Mouse (Mus musculus) erythroblast, embryonic 14.5 days (primary cell): ENCODE measurements around the gene Fgf3. TPM values are rescaled to one million over a fixed set of nuclear protein-coding genes. Genes with fewer than 3 reads are reported as not detected.

Source experiments
- H3K27me3 ChIP-seq: 2 replicates; pipeline ENCODE4 v1.6.1; 2012; ENCODE audit warnings: inconsistent platforms; ENCODE audit not compliant: control insufficient read depth
- H3K36me3 ChIP-seq: 2 replicates; pipeline ENCODE4 v1.6.1; 2012; ENCODE audit warnings: mild to moderate bottlenecking, inconsistent platforms; ENCODE audit not compliant: control insufficient read depth
- H3K4me1 ChIP-seq: 2 replicates; pipeline ENCODE4 v1.6.1; 2012; ENCODE audit warnings: inconsistent platforms; ENCODE audit not compliant: control insufficient read depth
- H3K4me3 ChIP-seq: replicated peaks from 2 replicates; pipeline ENCODE3; 2012; ENCODE audit warnings: moderate library complexity, mild to moderate bottlenecking, inconsistent platforms
- H3K9me3 ChIP-seq: 2 replicates; pipeline ENCODE4 v1.6.1; 2012; ENCODE audit warnings: low read length, inconsistent platforms, mixed read lengths; ENCODE audit not compliant: control insufficient read depth
- GATA1 ChIP-seq: IDR thresholded peaks from 2 replicates; pipeline ENCODE4 v1.6.1; 2012; ENCODE audit warnings: low read length, inconsistent platforms, mixed read lengths
- TAL1 ChIP-seq: IDR thresholded peaks from 3 replicates; pipeline ENCODE4 v1.6.1; 2012; ENCODE audit warnings: low read length, inconsistent platforms, mixed read lengths
- polyA plus RNA-seq: library from polyadenylated mRNA; stranded (reverse); fragments of >175 nt; gene quantifications from 2 replicates; pipeline ENCODE4 v1.2.3, GENCODE M21; 2012

The Fgf3 gene
- polyA plus RNA-seq, result 0.02 TPM in 2 replicates

DNA sequence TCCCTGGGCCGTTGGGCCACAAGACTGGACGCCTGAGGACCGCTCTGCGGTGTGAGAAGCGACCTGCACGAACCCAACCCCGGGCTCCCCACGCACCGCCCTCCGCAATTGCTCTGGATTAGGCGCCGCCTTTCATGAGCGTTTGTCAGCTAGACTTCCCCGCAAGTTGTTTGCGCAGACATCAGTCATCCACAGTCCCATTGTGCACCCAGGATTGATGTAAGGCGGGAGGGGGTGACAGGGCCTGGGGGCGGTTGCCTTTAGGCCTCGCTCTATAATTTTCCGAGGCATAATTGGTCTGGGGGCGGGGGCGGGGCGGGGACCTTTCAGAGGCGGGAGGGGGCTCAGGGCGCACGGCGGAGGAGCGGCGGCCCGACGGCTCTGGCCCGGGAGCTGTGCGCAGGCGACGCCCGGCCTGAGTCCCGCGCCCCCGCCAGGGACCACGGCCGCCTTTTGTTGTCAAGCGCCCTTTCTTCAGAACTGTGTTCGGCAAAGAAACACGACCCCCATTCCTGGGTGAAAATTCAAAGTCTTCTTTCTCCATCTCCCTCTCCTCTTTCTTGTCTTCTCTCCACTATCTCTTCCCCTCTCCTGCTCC lies at the start of gene Fgf3:
Gene Fgf3 (plus strand): TSS at position 193 of the 598 bp plus-strand sequence.
- Histone ChIP-seq H3K4me1 (peaks cover 1% of the 10 kb centered on the region; the same call in 1 of the 2 replicates), H3K4me3 (no peak within 1 kb of the TSS), H3K36me3 (no peaks in the 10 kb centered on the region), H3K27me3 (peaks cover 83% of the 10 kb centered on the region), H3K9me3 (peaks cover 2% of the 10 kb centered on the region; the same call in 1 of the 2 replicates)
- no peak for TF ChIP-seq GATA1

DNA sequence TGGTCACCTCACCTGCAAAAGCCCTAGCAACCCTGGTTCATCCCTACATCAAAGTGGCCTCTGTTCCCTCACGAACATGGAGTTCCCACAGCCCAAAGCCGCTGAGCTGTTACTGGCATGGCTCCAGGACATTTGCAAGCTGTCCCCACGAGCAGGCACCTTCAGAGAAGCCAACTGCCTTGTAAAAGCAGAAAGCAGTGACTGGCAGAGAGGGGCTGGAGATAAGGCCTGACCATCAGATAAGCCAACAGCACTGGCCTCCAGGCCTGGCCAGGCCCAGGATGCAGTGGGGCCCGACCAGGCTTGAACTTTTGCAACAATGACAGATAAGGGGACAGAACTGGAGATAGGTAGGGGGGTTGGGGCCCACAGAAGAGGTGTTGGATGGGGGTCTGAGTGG lies 49.3 kb upstream of the Fgf3 start:
- H3K4me3 ChIP-seq, result peak overlapping the region; percentile 57

DNA sequence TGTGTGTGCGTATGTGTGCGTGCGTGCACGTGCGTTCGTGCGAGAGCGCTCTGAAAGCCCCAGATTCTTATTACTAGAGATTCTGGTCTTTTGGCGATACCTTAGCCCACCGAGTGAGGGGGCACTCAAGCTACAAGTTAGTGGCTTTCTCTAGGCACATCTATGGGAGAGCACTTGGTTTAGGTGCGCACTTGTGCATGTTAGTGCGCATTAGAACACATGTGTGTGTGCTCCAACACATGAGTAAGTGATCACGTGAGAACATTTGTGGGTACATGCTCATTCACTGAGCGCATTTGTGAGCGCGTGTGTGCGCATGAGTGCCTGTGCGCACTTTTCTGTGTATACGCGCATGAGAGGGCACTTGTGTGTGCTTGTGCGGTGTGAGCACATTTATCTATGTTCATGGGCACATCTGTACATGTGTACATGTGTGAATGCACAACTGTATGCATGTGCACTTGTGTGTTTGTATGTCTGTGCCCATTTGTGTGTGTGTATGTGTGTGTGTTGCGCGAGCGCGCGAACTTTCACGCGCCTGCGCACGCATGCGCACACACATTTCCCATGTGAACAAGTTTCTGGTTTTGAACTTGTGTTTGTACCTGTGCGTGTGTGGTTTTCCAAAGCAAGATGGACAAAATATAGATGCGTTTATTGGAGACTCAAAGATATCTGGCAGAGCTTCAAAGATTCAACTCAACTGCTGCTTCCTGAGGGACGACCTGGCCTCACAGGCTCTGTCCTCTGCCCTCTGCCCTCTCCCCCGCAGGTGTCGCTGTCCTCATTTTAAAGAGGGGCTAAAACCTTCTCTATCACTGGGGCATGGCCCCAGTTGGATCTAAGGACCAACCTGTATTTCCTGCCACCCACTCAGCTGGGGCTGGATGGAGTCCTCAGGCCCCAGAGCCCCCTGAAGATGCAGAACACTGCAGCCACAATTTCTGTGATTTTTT lies 48.0 kb upstream of the Fgf3 start:
- H3K27me3 ChIP-seq, result peaks cover 3% of the 10 kb centered on the region; the same call in 1 of the 2 replicates
- H3K36me3 ChIP-seq, result peaks cover 9% of the 10 kb centered on the region
- TF ChIP-seq GATA1 (no peak), TAL1 (no peak)
- H3K4me1 ChIP-seq, result peaks cover 71% of the 10 kb centered on the region
- peak overlapping the region; percentile 57 for H3K4me3 ChIP-seq
- peaks cover 5% of the 10 kb centered on the region; the same call in 1 of the 2 replicates for H3K9me3 ChIP-seq

More for the DNA sequence above, 49.3 kb upstream of the Fgf3 start:
- TF ChIP-seq TAL1 (peak; percentile 24; the same call in 1 of the 3 replicates), GATA1 (peak; percentile 96)
- no peaks in the 10 kb centered on the region for H3K27me3 ChIP-seq
- H3K9me3 ChIP-seq, result peaks cover 5% of the 10 kb centered on the region; the same call in 1 of the 2 replicates
- H3K36me3 ChIP-seq, result peaks cover 13% of the 10 kb centered on the region
- peaks cover 78% of the 10 kb centered on the region for H3K4me1 ChIP-seq

DNA sequence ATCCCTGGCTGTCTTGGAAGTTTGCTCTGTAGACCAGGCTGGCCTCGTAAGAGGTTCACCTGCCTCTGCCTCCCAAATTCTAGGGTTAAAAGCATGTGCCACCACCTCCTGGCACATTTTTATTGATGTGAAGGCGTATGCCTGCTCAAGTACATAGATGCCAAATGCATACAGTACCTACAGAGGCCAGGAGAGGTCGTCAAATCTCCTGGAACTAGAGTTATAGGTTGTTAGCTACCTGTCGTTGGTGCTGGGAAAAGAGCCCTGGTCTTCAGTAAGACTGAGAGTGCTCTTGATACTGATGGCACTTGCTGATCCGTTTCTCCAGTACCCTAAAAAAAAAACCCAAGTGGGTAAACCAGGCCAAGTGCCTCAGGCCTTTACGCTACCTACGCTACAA lies 46.5 kb upstream of the Fgf3 start:
- peaks cover 5% of the 10 kb centered on the region; the same call in 1 of the 2 replicates for H3K9me3 ChIP-seq
- H3K36me3 ChIP-seq, result no peaks in the 10 kb centered on the region; the same call in 1 of the 2 replicates
- H3K4me1 ChIP-seq, result peaks cover 57% of the 10 kb centered on the region
- no peak overlapping the region for H3K4me3 ChIP-seq
- TF ChIP-seq GATA1 (no peak), TAL1 (no peak)
- H3K27me3 ChIP-seq, result peaks cover 3% of the 10 kb centered on the region; the same call in 1 of the 2 replicates

DNA sequence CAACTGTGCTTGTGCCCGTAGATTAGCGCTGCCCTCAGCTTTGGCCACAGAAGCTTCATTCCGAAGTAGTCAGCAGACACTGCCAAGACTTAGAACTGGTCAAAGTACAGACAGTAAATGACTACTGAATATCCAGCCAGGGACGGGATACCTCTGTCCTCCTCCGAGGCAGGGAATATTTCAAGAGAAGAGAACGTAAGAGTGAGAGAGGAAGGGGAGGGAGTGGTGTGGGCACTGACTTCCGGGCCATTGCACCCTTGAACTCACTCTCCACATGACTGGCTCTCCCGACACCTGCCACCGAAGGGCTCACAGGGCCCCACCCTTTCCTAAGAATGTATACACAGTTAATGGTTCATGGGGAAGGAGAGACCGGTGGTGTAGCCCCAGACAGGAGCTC lies 44.6 kb upstream of the Fgf3 start:
- TF ChIP-seq GATA1 (no peak), TAL1 (no peak)
- Histone ChIP-seq H3K27me3 (peaks cover 3% of the 10 kb centered on the region; the same call in 1 of the 2 replicates), H3K36me3 (no peaks in the 10 kb centered on the region; the same call in 1 of the 2 replicates), H3K4me3 (no peak overlapping the region), H3K9me3 (peaks cover 5% of the 10 kb centered on the region; the same call in 1 of the 2 replicates), H3K4me1 (peaks cover 39% of the 10 kb centered on the region)

DNA sequence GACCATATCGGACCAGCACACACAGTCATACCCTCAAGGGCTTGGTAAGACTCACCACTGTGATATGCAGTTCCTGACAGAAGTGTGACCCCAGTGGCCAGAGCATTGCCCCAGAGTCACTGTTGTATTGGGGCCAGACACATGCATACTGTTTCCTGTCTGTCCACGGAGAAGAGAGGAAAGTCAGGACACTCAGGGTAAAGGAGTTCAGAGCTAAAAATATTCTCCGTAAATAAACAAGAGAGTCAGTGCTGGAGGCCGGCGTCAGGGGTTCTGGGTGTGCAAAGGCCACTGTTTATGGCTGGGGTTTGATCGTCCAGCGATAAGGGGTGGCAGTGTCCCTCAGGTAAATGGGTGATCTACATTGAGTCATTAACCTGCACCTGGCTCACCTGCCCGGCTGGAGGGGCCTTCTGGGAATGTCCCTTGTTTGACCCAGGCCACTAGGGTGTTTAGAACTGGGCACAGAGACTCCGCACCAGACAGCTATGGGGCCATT lies 41.9 kb upstream of the Fgf3 start:
- TF ChIP-seq TAL1, result no peak
- TF ChIP-seq GATA1, result no peak
- peaks cover 15% of the 10 kb centered on the region for H3K4me1 ChIP-seq
- H3K36me3 ChIP-seq, result no peaks in the 10 kb centered on the region; the same call in 1 of the 2 replicates
- no peak overlapping the region for H3K4me3 ChIP-seq
- peaks cover 17% of the 10 kb centered on the region for H3K27me3 ChIP-seq
- peaks cover 5% of the 10 kb centered on the region; the same call in 1 of the 2 replicates for H3K9me3 ChIP-seq

DNA sequence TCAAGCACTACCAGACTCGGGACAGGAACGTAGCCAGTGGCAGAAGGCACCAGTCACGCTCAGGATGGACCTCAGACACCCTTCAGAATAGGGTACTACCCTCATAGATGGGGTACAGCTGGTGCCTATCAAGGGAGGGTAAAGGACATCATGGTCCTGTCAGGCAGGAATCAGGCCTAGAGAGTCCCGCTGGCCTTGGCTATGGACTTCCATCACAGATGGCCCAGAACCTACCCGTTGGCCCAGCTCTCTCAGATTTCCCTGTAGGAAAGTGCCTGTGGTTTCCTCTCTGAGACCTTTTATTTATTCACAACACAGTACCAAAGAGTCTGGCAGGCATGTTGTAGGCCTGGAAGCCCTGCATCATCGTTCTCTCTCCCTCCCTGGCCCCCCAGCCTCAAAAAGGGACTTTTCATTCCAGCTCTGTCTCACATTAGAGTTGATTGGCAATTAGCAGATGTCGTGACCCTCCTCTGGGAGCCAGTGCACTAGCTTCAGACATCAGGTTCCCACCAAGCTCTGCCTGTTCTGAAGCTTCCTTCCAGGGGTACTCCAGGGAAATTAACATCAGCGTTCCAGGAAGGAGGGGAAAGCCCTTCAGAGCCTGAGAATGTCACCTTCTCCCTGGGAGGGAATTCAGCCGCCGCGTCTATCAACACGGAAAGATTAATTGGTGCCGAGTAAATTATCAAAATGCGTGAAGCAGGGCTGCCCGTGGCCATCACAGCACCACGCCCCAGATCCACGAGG lies 40.7 kb upstream of the Fgf3 start:
- Histone ChIP-seq H3K4me1 (peaks cover 14% of the 10 kb centered on the region), H3K4me3 (no peak overlapping the region), H3K27me3 (peaks cover 17% of the 10 kb centered on the region), H3K9me3 (no peaks in the 10 kb centered on the region), H3K36me3 (no peaks in the 10 kb centered on the region)
- TF ChIP-seq TAL1, result no peak
- no peak for TF ChIP-seq GATA1

DNA sequence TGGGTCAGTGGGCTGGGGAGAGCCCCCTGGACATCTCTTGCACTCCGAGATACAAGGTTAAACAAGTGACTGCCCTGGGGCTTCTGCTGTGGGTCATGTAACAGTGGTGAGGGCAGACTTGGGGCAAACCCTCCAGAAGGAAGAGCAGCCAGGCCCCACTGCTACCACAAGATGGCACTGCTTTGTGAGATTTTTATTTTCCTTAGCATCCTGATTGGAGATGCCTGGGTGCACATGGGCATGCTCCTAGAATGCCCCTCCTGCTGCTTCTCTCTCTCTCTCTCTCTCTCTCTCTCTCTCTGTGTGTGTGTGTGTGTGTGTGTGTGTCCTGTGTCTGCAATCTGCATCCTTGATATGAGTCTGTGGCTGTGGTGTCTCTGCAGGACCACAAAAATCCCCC lies 39.4 kb upstream of the Fgf3 start:
- H3K27me3 ChIP-seq, result peaks cover 25% of the 10 kb centered on the region

DNA sequence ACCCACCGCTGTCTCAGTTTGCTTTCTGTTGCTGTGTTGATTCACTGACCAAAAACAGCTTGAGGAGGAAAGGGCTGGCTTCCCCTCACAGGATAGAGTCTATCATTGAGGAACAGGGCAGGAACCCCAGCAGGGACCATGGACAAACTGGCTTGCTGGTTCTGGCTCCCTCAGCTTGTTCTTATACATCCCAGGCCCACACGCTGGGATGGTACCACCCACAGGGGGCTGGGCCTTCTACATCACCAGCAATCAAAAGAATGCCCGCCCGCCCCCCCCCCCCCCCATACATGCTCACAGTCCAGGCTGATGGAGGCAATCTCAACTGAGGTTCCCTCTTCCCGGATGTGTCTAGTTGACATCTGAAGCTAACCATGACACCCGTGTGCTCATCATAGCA lies 30.8 kb upstream of the Fgf3 start:
- peaks cover 43% of the 10 kb centered on the region for H3K4me1 ChIP-seq
- H3K4me3 ChIP-seq, result no peak overlapping the region
- TF ChIP-seq TAL1 (no peak), GATA1 (no peak)
- no peaks in the 10 kb centered on the region for H3K9me3 ChIP-seq
- no peaks in the 10 kb centered on the region for H3K36me3 ChIP-seq
- peaks cover 12% of the 10 kb centered on the region for H3K27me3 ChIP-seq

More for the DNA sequence above, 39.4 kb upstream of the Fgf3 start:
- H3K36me3 ChIP-seq, result no peaks in the 10 kb centered on the region
- TF ChIP-seq TAL1 (no peak), GATA1 (no peak)
- peaks cover 9% of the 10 kb centered on the region for H3K4me1 ChIP-seq
- no peak overlapping the region for H3K4me3 ChIP-seq
- no peaks in the 10 kb centered on the region for H3K9me3 ChIP-seq
